Mouse (Mus musculus) kidney, embryonic 15.5 days (tissue): ENCODE results near the gene Ric8a. TPM values are rescaled to one million over a fixed set of nuclear protein-coding genes. Genes with fewer than 3 reads are reported as not detected.
A peak's percentile ranks its signal among the peaks of the same experiment; 100 is the strongest.
"Not testable (repeated sequence)": the region's sequence is repeated elsewhere in the genome, so short reads cannot be mapped to it uniquely, and the experiment has no call there.

Source experiments
- ATAC-seq: fragments of 200-750 bp; cut with Nextera tagmentation; replicated peaks from 2 replicates; pipeline ENCODE4 v1.8.0; 2017; ENCODE audit warnings: moderate TSS enrichment; ENCODE audit not compliant: low FRiP score
- H3K27ac ChIP-seq: fragments of 300-500 bp; sonication (generic); 2 replicates; pipeline ENCODE4 v1.5.1; 2015; ENCODE audit warnings: mild to moderate bottlenecking, inconsistent platforms
- H3K27me3 ChIP-seq: fragments of 300-500 bp; sonication (generic); 2 replicates; pipeline ENCODE4 v1.6.1; 2015; ENCODE audit warnings: inconsistent platforms
- H3K36me3 ChIP-seq: fragments of 300-500 bp; sonication (generic); 2 replicates; pipeline ENCODE4 v1.6.1; 2015; ENCODE audit warnings: inconsistent platforms
- H3K4me1 ChIP-seq: fragments of 300-500 bp; sonication (generic); 2 replicates; pipeline ENCODE4 v1.6.1; 2015; ENCODE audit warnings: inconsistent platforms
- H3K4me2 ChIP-seq: fragments of 300-500 bp; sonication (generic); 2 replicates; pipeline ENCODE4 v1.6.1; 2015; ENCODE audit warnings: moderate library complexity, mild to moderate bottlenecking, inconsistent platforms
- H3K4me3 ChIP-seq: fragments of 300-500 bp; sonication (generic); replicated peaks from 2 replicates; pipeline ENCODE4 v1.5.1; 2015; ENCODE audit warnings: mild to moderate bottlenecking, inconsistent platforms
- H3K9ac ChIP-seq: fragments of 300-500 bp; sonication (generic); 2 replicates; pipeline ENCODE4 v1.6.1; 2015; ENCODE audit warnings: mild to moderate bottlenecking, inconsistent platforms
- H3K9me3 ChIP-seq: fragments of 300-500 bp; sonication (generic); replicated peaks from 2 replicates; pipeline ENCODE4 v1.6.1; 2016; ENCODE audit warnings: inconsistent platforms
- WGBS: fragments of 180-500 bp; shearing (Covaris S2); methylation state at CpG from one replicate; pipeline ENCODE4 v1.1.7; 2015; ENCODE audit warnings: mixed read lengths; 5-methylcytosine and 5-hydroxymethylcytosine counted together
- polyA plus RNA-seq: library from polyadenylated mRNA; unstranded; fragments of >200 nt; fragmentation: Nextera tagmentation; extraction: Ambion mirVana; gene quantifications from 2 replicates; pipeline ENCODE4 v1.2.1, GENCODE M21; 2015

Ric8a gene
- polyA plus RNA-seq, 1 experiment from 2014 or later: 59.7 TPM

DNA sequence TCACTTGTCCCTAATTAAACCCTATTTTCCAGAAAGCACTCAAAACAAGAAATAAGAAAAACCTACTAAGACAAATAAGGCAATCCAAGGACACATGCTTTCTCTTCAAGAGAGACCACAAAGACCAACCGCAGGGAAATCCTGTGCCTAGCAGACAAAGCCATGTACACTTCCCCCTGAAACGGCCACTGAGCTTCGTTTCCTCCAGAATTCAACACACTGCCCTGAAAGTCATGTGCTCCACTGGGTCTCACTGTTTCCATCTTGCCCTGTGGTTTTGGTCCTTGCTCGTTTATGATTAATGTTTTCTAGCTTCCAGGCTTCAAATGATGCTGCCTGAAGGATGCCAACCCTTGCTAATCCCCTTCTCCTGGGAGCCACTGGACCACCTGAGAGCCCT is 17.5 kb downstream of the Ric8a start:
- Histone ChIP-seq H3K36me3 (peaks cover 68% of the 10 kb centered on the region), H3K9me3 (no peaks in the 10 kb centered on the region), H3K4me1 (no peaks in the 10 kb centered on the region), H3K27ac (no peak overlapping the region), H3K9ac (no peak overlapping the region), H3K27me3 (no peaks in the 10 kb centered on the region), H3K4me3 (no peak overlapping the region), H3K4me2 (no peak overlapping the region)
- ATAC-seq: no peak
- WGBS: 91% methylated on average over 4 of the region's 4 CpGs

DNA sequence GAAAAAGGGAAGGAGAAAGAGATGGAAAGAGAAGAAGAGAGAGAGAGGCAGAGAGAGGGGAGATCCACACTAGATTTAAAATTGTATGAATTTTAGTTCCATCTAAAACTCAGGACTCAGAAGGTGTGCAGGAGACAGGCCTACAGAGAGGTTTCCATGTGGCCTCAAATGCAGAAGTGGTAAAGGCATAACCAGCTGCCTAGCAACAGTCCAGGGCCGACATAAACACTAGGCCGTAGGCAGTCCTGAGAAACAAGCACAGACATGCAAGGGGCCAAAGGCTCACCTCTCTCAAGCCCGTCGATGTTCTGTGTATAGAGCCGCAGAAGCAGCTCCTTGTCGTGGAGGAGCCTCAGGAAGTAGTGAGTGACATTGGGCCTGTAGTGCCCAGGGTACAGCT is 20.6 kb downstream of the Ric8a start:
- H3K27ac ChIP-seq: no peak overlapping the region
- no peak for ATAC-seq
- no peak overlapping the region for H3K9ac ChIP-seq
- H3K9me3 ChIP-seq: no peaks in the 10 kb centered on the region
- WGBS: 85% methylated on average over 6 of the region's 6 CpGs
- H3K36me3 ChIP-seq: peaks cover 46% of the 10 kb centered on the region
- H3K4me3 ChIP-seq: no peak overlapping the region
- peaks cover 8% of the 10 kb centered on the region for H3K4me1 ChIP-seq
- H3K27me3 ChIP-seq: no peaks in the 10 kb centered on the region
- no peak overlapping the region for H3K4me2 ChIP-seq

DNA sequence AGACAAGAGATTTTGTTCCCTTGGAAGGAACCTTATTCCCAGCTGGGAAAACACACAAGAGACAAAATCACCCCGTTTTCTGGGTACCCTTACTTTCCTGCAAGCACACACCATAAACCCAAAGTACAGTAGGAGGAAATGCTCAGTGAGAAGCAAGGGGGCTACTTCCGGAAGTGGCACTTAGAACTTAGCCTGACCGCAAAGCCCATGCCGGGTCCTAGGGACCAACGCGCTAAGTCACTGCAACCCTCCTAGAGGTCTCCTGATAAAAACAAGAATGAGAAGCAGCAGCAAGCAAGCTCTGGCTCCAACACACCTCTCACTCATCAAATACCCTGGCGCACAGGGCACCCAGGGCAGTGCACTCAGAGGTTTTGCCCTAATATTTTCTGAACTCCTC is 22.6 kb downstream of the Ric8a start:
- H3K4me3 ChIP-seq: no peak overlapping the region
- no peaks in the 10 kb centered on the region for H3K9me3 ChIP-seq
- H3K27me3 ChIP-seq: no peaks in the 10 kb centered on the region
- H3K9ac ChIP-seq: no peak overlapping the region
- H3K4me1 ChIP-seq: peaks cover 23% of the 10 kb centered on the region
- no peak overlapping the region for H3K27ac ChIP-seq
- ATAC-seq: no peak
- 88% methylated on average over 7 of the region's 7 CpGs for WGBS
- no peak overlapping the region for H3K4me2 ChIP-seq
- H3K36me3 ChIP-seq: peaks cover 38% of the 10 kb centered on the region

DNA sequence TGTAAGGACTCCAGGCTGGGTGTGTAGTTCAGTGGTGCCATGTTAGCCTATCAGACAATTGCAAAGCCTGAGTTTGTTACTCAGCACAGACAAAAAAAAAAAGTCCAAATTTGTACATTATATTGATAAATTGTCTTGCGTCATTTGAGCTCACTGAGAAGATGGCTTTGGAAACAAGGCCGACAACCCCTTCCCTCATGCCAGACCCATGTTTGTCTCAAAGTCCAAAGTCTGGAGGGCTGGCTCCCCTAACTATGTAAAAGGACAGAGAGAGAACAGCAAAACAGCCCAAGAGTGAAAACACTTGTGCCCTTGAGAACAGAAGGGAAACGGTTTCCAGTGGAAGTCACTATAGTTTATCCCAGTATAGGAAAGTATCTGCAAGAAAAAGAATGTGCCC is 23.7 kb downstream of the Ric8a start:
- peaks cover 23% of the 10 kb centered on the region for H3K4me1 ChIP-seq
- H3K9me3 ChIP-seq: no peaks in the 10 kb centered on the region
- H3K27me3 ChIP-seq: no peaks in the 10 kb centered on the region
- WGBS: 80% methylated on average over 3 of the region's 3 CpGs
- peak overlapping the region; percentile 96 for H3K4me3 ChIP-seq
- H3K27ac ChIP-seq: 0 out of 2 replicates have a peak overlapping the region, but pooled peaks have one; percentile 25
- no peak overlapping the region for H3K9ac ChIP-seq
- no peak for ATAC-seq
- peaks cover 39% of the 10 kb centered on the region for H3K36me3 ChIP-seq
- H3K4me2 ChIP-seq: peak overlapping the region; percentile 88

DNA sequence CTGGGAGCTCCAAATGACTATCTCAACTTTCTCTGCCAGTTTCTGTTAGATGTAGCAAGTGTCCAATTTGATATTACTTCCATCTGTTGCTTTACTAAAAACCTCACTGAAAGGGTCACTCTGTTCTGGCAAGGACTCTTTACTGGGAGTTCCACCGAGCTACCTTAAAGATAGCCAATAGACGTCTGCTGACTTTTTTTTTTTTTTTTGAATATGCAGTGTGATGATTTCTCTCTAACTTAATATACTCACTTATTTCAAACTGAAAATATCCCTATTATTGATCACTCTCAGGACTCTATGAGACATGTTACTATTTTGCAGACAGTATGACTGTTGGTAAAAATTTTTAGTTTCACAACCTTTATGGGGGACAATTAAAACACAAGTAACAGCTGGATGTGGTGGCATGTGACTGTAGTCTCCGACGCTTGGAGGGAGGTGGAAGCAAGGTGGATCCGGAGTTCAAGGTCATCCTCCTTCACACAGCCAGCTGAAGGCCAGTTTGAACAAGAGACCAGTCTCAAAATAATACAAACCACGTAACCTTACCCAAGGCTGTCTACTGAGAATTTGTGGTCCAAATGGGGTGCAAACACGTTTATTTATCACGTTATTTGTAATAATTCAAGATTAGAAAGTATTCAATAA is 24.2 kb downstream of the Ric8a start:
- ATAC-seq: no peak
- WGBS: 12% methylated on average over 8 of the region's 8 CpGs
- H3K9me3 ChIP-seq: no peaks in the 10 kb centered on the region
- peaks cover 40% of the 10 kb centered on the region for H3K36me3 ChIP-seq
- peaks cover 23% of the 10 kb centered on the region for H3K4me1 ChIP-seq
- peak overlapping the region; percentile 88 for H3K4me2 ChIP-seq
- peak overlapping the region; percentile 83 for H3K9ac ChIP-seq
- peak overlapping the region; percentile 96 for H3K4me3 ChIP-seq
- H3K27ac ChIP-seq: 0 out of 2 replicates have a peak overlapping the region, but pooled peaks have one; percentile 25
- H3K27me3 ChIP-seq: no peaks in the 10 kb centered on the region

DNA sequence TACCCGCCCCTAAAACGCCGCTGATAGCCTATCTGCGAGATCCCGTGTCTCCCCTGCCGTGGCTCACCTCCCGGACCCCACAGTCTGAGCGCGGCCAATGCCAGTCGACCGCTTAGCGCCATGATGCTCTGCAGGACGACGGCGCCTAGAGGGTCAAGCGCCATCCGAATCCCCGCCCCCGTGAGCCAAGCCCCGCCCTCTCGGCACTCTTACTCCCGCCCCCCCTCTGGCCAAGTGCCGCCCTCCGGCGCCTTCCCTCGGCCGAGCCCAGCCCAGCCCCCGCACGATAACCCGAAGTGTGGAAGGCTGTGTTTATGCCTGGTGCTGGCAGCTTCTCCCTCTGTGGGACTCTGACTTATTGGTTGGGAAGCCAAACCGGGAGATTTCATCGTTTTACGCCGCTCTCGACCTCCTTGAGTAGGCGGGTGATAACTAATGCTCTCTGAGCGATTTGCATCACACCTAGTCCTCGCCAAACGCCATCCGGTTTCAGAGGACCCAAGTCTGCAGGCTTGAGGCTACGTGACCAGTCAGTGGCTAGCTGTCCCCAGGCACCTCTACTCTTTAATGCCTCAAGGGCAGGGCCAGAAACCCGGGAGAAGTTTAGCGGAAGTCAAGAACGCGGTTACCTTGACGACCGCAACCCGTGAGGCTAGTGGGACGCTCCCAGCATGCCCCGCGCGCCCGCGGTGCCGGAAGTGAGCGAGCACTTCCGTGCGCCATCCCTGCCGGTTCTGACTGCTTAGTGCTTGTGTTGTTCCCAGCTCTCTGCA is 25.1 kb downstream of the Ric8a start, which contains the start of the genes Psmd13 and Sirt3:
TSS of gene Psmd13 (plus strand) at position 273 of the 773 bp plus-strand sequence.
TSS of gene Sirt3 (minus strand) at position 614 of the 773 bp plus-strand sequence.
- under 1% methylated on average over 59 of the region's 59 CpGs for WGBS
- H3K9ac ChIP-seq: peak within 1 kb of the TSS; percentile 83
- H3K4me3 ChIP-seq: peak within 1 kb of the TSS; percentile 96
- H3K27ac ChIP-seq: peak within 1 kb of the TSS; percentile 95
- peaks cover 40% of the 10 kb centered on the region for H3K36me3 ChIP-seq
- H3K4me2 ChIP-seq: peak within 1 kb of the TSS; percentile 88
- H3K9me3 ChIP-seq: no peaks in the 10 kb centered on the region
- ATAC-seq: peak; percentile 97
- H3K4me1 ChIP-seq: peaks cover 23% of the 10 kb centered on the region
- H3K27me3 ChIP-seq: no peaks in the 10 kb centered on the region

DNA sequence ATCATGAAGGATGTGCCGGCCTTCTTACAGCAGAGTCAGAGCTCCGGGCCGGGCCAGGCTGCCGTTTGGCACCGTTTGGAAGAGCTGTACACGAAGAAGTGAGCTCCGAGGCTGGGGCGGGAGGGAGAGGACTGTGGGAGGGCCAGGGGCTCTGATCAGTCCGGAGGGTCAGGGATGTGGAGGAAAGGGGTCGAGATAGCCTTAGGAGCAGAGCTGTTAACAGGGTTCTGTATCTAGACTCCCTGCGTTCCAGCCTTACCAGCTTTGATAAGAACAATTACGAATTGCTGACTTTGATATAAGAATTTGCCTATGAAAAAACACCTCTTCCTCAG is 25.7 kb downstream of the Ric8a start:
- Histone ChIP-seq H3K4me1 (peaks cover 23% of the 10 kb centered on the region), H3K9ac (peak overlapping the region; percentile 83), H3K27me3 (no peaks in the 10 kb centered on the region), H3K36me3 (peaks cover 43% of the 10 kb centered on the region), H3K27ac (peak overlapping the region; percentile 95), H3K4me3 (peak overlapping the region; percentile 96), H3K9me3 (no peaks in the 10 kb centered on the region), H3K4me2 (peak overlapping the region; percentile 88)
- ATAC-seq: peak; percentile 55; the same call in 1 of the 2 replicates
- 0% methylated on average over 12 of the region's 12 CpGs for WGBS

DNA sequence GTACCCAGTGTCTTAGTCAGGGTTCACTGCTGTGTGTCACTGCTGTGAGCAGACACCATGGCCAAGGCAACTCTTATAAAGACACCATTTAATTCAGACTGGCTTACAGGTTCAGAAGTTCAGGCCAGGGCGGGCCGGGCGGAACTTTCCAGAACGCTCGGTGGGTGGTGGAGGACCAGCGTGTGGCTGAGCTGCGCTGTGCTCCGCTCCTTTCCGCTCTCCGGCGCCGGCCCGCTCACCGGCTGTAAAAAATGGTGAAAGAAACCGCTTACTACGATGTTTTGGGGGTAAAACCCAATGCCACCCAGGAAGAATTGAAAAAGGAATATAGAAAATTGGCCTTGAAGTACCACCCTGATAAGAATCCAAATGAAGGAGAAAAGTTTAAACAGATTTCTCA is 33.9 kb downstream of the Ric8a start:
- H3K27me3 ChIP-seq, H3K9me3 ChIP-seq, H3K9ac ChIP-seq, ATAC-seq, H3K27ac ChIP-seq, H3K4me3 ChIP-seq, H3K4me2 ChIP-seq, H3K4me1 ChIP-seq: not testable (repeated sequence)
- WGBS: 94% methylated on average over 16 of the region's 16 CpGs
- peaks cover 86% of the 10 kb centered on the region for H3K36me3 ChIP-seq

DNA sequence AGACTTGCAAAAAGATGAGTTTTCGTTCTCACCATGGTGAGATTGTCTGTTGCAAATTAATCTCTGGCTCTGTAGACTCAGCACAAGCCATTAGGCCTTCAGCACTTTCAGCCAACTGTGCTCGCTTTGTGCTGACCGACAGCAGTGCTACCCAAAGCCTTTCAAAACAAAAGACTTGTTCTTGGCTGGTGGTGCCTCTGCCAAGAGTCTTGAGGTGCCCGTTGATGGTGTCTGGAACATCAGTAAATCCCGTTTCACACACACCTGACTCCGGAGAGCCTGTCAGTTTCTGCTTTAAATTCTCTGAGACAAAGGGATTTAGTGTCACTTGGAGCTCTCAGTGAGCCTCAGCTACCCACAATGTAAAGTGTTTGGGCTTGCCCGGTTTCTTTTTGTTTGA is 37.3 kb downstream of the Ric8a start:
- Histone ChIP-seq H3K4me2 (no peak overlapping the region), H3K4me3 (no peak overlapping the region), H3K27ac (no peak overlapping the region), H3K27me3 (no peaks in the 10 kb centered on the region), H3K4me1 (no peaks in the 10 kb centered on the region), H3K9ac (no peak overlapping the region), H3K36me3 (peaks cover 85% of the 10 kb centered on the region), H3K9me3 (no peaks in the 10 kb centered on the region)
- WGBS: 85% methylated on average over 7 of the region's 7 CpGs
- no peak for ATAC-seq

DNA sequence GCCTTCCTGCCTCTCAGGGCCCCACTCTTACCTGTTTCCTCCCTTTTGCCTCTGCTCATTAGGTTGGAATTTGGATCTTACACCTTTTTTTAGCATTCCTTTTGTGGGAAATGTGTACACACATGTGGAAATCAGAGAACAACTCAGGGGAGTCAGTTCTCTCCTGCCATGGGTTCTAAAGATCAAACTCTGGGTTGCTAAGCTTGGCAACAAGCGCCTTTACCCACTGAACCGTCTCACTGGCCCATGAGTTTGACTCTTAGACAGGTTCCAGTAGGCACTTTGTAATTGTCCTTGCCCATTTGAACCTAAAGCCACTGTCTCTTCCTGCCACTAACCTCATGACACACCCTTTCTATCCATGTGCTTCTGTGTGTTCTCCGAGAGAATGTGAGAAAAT is 37.9 kb downstream of the Ric8a start:
- Histone ChIP-seq H3K27ac (no peak overlapping the region), H3K9ac (no peak overlapping the region), H3K4me3 (no peak overlapping the region), H3K27me3 (no peaks in the 10 kb centered on the region), H3K4me1 (no peaks in the 10 kb centered on the region), H3K9me3 (no peaks in the 10 kb centered on the region), H3K4me2 (no peak overlapping the region), H3K36me3 (peaks cover 84% of the 10 kb centered on the region)
- ATAC-seq: no peak
- 89% methylated on average over 3 of the region's 3 CpGs for WGBS

DNA sequence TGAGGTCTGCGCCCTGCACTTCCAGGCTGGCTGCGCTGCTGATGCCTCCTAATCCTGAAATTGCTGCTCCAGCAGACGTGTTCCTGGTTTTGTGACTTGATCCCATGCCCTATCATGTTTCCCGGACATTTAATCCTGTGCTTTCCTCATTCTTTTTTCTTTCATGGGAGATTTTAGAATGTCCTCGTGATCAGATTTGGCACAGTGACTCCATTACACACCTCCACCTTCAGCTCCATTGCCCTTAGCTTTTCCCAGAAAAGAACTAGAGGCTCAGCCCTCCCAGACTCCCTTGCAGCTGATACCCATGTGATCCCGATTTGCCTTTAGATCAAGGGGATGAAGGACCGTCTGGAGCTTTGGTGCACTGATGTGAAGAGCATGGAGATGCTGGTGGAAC is 41.1 kb downstream of the Ric8a start:
- peaks cover 61% of the 10 kb centered on the region for H3K36me3 ChIP-seq
- 81% methylated on average over 7 of the region's 7 CpGs for WGBS
- no peak overlapping the region for H3K4me2 ChIP-seq

DNA sequence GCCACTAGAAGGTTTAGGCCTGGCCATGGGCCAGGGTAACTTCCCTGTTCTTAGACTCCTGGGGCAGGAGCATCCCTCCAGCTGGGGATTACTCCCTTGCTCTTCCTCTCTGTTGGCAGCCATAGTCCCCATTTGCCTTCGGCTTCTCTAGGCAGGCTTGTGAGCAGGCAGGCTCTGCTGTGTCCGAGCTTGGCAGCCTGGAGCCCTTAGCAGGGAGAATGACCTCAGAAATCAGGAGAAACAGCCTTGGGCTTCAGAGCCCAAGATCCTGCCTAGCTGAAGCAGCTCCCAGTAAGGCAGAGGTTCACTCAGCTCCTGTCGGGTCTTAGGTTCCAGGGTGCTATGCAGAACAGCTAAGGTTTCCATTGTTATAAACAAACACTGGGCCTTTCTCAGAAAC is 42.4 kb downstream of the Ric8a start:
- Histone ChIP-seq H3K9ac (no peak overlapping the region), H3K27me3 (no peaks in the 10 kb centered on the region), H3K9me3 (no peaks in the 10 kb centered on the region), H3K36me3 (peaks cover 51% of the 10 kb centered on the region), H3K4me3 (no peak overlapping the region), H3K27ac (no peak overlapping the region), H3K4me2 (no peak overlapping the region), H3K4me1 (peaks cover 14% of the 10 kb centered on the region; the same call in 1 of the 2 replicates)
- ATAC-seq: no peak
- WGBS: 83% methylated on average over 3 of the region's 3 CpGs

More for the DNA sequence above, 41.1 kb downstream of the Ric8a start:
- Histone ChIP-seq H3K4me1 (peaks cover 8% of the 10 kb centered on the region; the same call in 1 of the 2 replicates), H3K9me3 (no peaks in the 10 kb centered on the region), H3K27ac (no peak overlapping the region), H3K27me3 (no peaks in the 10 kb centered on the region), H3K9ac (no peak overlapping the region), H3K4me3 (no peak overlapping the region)
- no peak for ATAC-seq
